Mouse (Mus musculus): ENCODE measurements at regions not wholly inside any gene's neighbourhood (a gene's known extent, or its start where the extent isn't known, plus 50 kb on each side); places are given as distances from the start of the nearest gene placed in this dataset.
A peak's percentile ranks its signal among the peaks of the same experiment; 100 is the strongest.

DNA sequence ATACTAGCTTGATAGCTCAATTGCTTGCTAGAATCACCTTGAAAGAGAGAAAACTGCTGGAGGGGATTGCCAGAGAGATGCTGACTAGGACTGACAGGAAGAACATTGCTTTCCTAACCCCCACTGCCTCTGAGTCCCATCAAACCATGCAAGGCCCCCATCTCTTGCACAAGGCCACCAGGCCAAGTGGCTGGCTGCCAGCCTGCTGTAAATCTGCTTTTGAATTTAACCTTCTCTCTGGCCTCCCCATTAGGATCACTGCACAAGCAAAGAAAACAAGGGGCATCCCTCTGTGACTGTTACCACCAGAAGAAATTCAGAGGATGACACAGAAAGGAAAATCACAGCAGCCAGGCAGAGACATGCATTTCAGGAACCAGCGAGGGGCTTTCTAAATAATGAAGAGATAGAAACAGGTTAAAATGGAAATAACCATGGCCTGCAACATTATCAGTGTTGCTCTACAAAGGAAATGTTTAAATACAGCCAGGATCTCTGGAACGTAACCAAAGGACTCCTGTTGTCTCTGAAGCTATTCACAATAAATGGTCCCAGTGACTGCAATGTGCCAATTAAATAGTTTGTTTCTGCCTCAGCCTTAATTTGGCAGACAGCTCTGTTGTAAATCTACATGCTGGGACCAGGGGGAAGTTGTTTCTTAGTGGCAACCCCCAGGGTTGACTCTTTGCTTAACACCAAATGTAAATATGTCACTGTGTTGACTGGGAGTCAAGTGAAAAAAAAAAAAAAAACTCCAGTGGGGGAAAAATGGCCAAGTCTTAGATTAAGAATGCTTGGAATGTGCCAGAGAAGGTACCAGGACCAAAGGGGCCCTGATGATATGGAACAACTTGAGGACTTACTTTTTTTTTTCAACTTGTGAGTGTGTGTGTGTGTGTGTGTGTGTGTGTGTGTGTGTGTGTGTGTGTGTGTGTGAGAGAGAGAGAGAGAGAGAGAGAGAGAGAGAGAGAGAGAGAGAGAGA, 233.9 kb upstream of the Epha4 start:
- no peak for DNase-seq

DNA sequence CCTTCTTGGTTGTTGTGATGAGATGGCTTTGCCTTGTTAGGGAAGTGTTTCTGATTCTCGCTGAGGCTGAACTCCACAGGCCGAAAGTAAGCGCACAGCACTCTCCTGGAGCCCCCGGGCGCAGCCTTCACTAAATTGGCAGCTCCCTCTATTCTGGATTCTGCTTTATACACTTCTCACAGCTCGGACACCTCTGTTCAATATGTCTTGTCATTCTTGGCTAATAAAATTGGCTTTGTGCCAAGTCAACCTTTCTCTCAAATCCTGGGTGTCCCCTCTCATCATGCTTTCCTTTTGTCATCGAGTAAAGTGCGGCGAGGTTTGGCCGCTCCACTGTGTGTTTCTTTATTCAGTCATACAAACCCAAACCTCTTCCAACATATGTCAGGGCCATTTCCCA, 217.2 kb upstream of the Epha4 start:
- no peak for DNase-seq

DNA sequence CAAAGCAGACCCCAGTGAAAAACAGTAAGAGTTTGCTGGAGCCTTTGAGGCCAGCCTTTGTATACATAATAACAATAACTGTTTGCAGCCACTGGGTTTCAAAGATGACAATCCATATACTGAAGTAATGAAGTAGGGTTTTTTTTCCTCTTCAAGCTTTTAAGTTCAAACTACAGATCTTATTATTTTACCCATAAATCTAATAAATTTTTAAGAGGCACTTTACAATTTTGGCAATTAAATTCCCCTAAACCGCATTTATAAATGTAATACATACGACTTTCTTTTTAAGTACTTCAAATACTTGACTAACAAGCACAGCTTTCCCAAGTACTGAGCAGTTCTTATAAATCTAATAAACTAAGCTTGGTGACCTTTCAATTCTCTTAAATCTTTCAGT, 212.7 kb upstream of the Epha4 start:
- DNase-seq: no peak

DNA sequence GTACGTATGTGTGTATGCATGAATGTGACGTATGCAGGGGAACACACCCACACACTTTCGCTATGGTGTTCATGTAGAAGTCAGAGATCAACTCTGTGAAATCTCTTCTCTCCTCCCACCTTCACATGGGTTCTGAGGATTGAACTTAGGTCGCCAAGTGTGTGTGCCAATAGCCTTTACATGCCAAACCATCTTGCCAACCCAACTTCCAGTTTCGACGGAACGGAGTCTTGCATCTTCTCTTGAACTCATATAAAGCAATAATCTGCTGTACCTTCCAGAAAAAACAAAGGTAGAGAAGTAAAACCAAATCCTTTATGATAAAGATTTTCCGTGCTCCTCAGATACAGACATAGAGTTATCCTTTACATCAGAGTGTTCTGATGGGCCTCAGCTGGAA, 208.4 kb upstream of the Epha4 start:
- no peak for DNase-seq

- DNase-seq: no peak
Observed at GRCm38 (mm10) chr1:77720859-77721258, 206.0 kb upstream of the Epha4 start.

- DNase-seq: no peak
Observed at GRCm38 (mm10) chr1:77713001-77713400, 198.1 kb upstream of the Epha4 start.

- DNase-seq: peak in 1 of 2 experiments; percentile 1
Observed at GRCm38 (mm10) chr1:77708202-77709020, 193.5 kb upstream of the Epha4 start.

DNA sequence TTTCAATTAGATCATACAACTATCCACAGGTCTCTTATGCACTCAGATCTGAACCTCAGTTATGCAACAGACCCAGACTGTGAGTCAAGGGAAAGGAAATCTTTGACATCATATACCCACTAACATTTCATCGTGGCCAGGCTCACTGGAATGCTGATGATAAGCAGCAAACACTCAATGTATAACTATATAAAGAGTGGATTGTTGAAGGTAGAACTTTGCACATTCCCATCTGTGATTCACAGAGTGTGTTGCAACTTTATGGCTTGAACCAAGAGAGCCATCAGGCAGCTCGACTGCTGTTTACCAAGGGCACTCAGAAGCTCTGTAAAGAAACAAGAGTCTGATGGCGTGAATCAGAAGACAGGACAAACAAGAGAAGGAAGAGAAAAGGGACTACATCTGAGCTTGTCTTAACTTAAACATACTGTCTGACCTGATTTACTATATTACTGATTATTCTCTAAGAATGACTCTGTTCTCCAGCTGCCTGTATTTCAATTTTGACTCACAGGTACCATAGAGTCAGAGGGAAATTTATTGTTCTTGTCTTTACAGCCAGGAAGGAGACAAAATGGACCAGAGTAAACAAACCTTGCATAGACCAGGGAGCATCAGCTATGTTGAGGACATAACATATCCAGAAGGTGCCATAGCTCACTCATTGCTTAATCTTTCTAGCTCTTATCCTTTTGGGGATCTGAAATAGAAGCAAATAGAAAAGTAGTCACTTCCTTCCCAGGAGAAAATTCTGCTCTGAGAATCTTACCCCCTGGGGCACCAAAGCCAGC, 180.5 kb upstream of the Epha4 start:
- no peak for DNase-seq

GRCm38 (mm10) chr1:77663345-77663744, 148.5 kb upstream of the Epha4 start:
- no peak for DNase-seq

DNA sequence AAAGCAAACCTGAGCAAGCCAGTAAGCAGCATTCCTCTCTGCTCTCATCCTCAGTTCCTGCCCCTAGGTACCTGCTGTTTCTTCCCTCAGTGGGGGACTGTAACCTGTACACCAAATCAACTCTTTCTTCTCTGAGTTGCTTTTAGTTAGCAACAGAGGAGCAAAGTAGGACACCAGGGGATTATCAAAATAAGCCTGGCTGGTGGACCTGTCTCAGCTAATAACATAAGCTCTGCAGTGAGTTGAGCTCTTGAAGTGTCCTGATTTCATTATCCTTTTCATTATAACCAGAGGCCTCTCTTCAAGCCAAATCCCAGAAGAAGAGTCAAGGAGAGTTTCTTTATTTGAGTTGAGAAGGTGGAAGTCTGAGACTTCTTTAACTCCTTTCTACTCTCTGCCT, 145.5 kb upstream of the Epha4 start:
- no peak for DNase-seq

- DNase-seq: no peak
Observed at GRCm38 (mm10) chr1:77637025-77637424, 122.1 kb upstream of the Epha4 start.

DNA sequence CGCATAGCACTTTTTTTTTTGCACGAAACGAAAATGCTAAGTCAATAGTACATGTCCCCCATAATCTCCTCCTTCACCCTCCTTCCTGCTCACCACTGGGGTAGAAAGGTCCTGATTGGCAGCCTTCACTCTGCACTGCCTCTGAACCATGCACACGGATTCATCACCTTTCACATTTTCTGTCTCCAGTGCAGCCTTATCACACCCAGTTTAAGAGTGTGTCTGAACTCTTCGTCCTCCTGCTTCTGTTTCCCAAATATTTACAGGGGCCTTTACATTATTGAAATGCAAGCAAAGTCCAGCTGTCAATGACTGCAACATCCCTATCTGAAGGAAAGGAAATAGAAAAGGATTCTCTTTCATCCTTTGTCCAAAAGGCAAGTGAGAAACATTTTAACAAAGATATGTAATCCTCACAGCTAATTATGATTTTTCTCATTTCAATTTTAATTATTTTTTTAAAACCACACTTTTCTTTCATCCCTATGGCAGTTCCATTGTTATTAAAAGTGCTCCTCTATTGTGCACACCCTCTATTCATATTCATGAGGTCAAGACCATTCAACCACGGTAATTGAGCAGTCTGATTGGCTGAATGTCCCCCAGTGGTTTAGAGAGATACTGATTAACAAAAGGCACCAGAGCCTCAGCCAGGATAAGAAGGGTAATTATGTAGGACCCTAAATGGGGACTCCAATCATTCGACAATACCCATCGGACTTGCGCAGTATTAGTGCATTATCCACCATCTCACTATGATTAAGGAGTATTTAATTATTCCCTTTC, 114.8 kb upstream of the Epha4 start:
- DNase-seq: no peak

DNA sequence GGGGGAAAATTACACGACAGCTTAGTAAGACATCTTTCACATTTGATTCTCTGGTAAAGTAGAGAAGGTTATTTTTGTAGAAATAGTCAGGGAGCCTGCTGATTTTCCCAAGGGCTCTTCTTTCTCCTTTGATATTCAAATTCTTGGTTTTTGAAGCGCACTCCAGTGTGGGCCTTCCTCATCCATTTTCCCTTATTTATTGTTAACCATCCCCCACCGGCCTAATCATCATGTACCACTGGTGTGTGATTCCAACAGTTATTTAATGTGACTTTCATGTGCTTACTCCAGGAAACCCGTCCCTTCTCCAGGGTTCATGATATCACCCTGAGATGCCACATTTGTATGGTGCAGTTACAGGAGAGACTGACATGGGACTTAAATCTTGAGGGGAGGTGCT, 114.0 kb upstream of the Epha4 start:
- DNase-seq: no peak

DNA sequence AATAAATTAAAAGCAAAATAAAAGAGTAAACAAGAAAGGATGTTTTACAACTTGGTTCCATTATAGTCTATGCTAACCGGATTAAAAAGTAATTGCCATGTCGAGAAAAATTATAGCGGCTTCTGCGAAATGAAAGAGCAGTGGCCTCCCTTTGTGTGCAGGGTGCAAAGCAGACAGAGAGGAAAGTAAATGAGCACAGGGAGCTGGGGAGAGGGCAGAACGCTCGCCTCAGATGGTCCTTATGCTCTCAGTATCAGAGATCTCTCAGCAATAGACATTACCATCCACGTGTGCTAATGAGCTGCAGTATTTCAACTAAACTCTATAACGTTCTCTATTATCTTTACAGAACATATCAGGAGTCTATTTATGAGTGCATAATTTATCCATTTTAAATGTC, 102.6 kb upstream of the Epha4 start:
- no peak for DNase-seq

GRCm38 (mm10) chr1:77600509-77600908, 85.6 kb upstream of the Epha4 start:
- DNase-seq: no peak

- no peak for DNase-seq
Observed at GRCm38 (mm10) chr1:77592649-77593048, 77.8 kb upstream of the Epha4 start.

DNA sequence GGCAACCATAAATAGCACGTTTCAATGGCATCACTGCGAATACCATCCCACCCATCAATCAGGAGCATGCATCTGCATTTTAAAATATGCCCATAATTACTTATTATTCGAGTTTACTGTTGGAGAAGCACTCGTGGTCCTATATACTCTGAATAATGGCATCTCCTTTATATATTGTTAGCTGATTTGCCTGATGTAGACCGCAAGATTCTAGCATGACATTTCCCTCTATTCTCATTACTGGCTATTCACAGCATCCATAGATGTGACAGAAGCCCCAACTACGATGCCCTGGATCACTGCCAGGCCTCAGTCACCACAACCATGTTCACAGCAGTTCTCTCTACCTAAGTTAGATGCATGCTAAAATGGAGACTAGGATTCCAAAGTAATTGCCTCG, 77.4 kb upstream of the Epha4 start:
- DNase-seq: no peak

GRCm38 (mm10) chr1:77589423-77589822, 74.5 kb upstream of the Epha4 start:
- no peak for DNase-seq

- DNase-seq: no peak
Observed at GRCm38 (mm10) chr1:77585520-77585919, 70.6 kb upstream of the Epha4 start.

DNA sequence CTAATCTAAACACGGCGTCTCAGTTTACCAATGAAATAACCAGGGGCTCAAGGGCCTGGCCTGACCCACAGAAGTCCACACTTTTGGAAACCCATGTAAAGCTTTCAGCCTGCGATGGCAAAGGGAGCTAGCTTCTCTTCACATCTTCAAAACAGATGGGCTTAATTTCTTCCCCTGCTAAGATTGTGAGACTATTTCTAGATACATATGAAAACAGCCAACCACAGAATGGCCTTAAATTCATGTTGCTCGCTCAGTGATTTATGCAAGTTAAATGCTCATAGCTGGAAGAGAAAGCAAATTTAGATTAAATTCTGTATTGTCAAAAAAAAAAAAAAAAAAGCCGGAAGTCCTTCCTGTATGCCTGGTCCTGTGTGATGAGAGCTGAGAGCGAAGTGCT, 53.2 kb upstream of the Epha4 start:
- no peak for DNase-seq

DNA sequence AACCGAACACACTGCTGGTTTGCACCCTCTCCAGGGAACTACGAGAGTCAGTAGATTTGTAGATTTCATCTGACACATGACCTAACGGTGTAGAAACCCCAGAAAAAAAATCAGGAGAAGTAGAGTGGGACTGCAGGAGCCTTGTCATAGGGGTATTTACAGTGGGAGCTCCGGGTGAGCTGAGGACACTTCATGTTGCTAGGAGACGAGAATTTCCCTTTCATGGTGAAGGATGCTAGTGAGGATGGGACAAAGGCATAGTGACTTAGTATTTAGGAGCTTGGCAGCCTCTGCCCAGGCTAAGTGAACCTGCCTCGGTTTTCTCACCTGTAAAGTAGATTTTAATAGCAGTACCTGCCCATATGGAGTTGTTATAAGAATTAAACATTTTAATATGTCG, 52.8 kb upstream of the Epha4 start:
- no peak for DNase-seq
